Mouse (Mus musculus) lung, embryonic 16.5 days (tissue): Measurements from ENCODE around the gene 4930568D16Rik. TPM values are rescaled to one million over a fixed set of nuclear protein-coding genes. Genes with fewer than 3 reads are reported as not detected.

Experiments used
- ATAC-seq: fragments of 200-750 bp; cut with Nextera tagmentation; 2 replicates; pipeline ENCODE4 v1.8.0; 2017; ENCODE audit warnings: low read depth, mild to moderate bottlenecking, moderate library complexity
- H3K27ac ChIP-seq: fragments of 300-500 bp; sonication (generic); 2 replicates; pipeline ENCODE4 v1.5.1; 2014; ENCODE audit warnings: mild to moderate bottlenecking, control low read depth, low read length
- H3K27me3 ChIP-seq: fragments of 300-500 bp; sonication (generic); 2 replicates; pipeline ENCODE4 v1.6.1; 2014; ENCODE audit warnings: low read depth, low read length, mixed read lengths; ENCODE audit not compliant: control insufficient read depth, insufficient read depth
- H3K36me3 ChIP-seq: fragments of 300-500 bp; sonication (generic); 2 replicates; pipeline ENCODE4 v1.6.1; 2014; ENCODE audit warnings: low read length; ENCODE audit not compliant: control insufficient read depth, insufficient read depth
- H3K4me1 ChIP-seq: fragments of 300-500 bp; sonication (generic); replicated peaks from 2 replicates; pipeline ENCODE4 v1.6.1; 2014; ENCODE audit warnings: low read length, mixed read lengths; ENCODE audit not compliant: control insufficient read depth, insufficient read depth
- H3K4me2 ChIP-seq: fragments of 300-500 bp; sonication (generic); 2 replicates; pipeline ENCODE4 v1.6.1; 2014; ENCODE audit warnings: low read depth, low read length, control low read depth
- H3K4me3 ChIP-seq: fragments of 300-500 bp; sonication (generic); 2 replicates; pipeline ENCODE4 v1.5.1; 2014; ENCODE audit warnings: mild to moderate bottlenecking, low read length, control low read depth
- H3K9ac ChIP-seq: fragments of 300-500 bp; sonication (generic); 2 replicates; pipeline ENCODE4 v1.6.1; 2014; ENCODE audit warnings: low read length, control low read depth
- H3K9me3 ChIP-seq: fragments of 300-500 bp; sonication (generic); 2 replicates; pipeline ENCODE4 v1.6.1; 2016; ENCODE audit warnings: low read length; ENCODE audit not compliant: control insufficient read depth
- WGBS: fragments of 180-500 bp; shearing (Covaris S2); extraction: QIAGEN DNeasy Blood & Tissue Kit; methylation state at CpG from one replicate; pipeline ENCODE4 v1.1.7; 2014; 5-methylcytosine and 5-hydroxymethylcytosine counted together
- polyA plus RNA-seq: library from polyadenylated mRNA; unstranded; fragments of >200 nt; fragmentation: Nextera tagmentation; extraction: Ambion mirVana; gene quantifications from 2 replicates; pipeline ENCODE4 v1.2.1, GENCODE M21; 2015

Gene 4930568D16Rik
- polyA plus RNA-seq, result not detected in 2 replicates

DNA sequence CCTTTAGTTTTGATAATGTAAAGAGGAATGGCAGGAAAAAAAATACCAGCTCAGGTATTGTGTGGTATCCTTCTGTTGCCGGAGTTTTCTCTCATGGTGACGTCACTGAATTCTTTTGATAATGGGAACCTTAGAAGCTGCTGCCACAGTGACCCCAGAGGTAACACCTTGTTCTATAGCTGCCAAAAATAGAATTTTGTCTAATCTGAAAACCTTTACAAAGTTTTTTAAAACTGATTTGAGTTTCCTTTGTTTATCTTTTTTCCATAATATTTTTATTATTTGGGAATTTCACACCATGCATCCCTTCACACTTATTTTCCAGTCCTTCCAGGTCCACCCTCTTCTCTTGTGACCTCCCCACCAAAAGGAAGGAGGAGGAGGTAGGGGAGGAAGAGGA is at the start of gene 4930568D16Rik:
TSS of gene 4930568D16Rik (minus strand) at position 101 of the 400 bp plus-strand sequence.
- H3K27ac ChIP-seq, result no peak within 1 kb of the TSS
- no peak within 1 kb of the TSS for H3K4me3 ChIP-seq
- H3K4me2 ChIP-seq, result no peak within 1 kb of the TSS
- H3K4me1 ChIP-seq, result no peaks in the 10 kb centered on the region
- no peak for ATAC-seq
- H3K9ac ChIP-seq, result no peak within 1 kb of the TSS
- no peaks in the 10 kb centered on the region for H3K27me3 ChIP-seq
- peaks cover 2% of the 10 kb centered on the region; the same call in 1 of the 2 replicates for H3K9me3 ChIP-seq
- WGBS, result 47% methylated on average over 2 of the region's 2 CpGs
- no peaks in the 10 kb centered on the region for H3K36me3 ChIP-seq

DNA sequence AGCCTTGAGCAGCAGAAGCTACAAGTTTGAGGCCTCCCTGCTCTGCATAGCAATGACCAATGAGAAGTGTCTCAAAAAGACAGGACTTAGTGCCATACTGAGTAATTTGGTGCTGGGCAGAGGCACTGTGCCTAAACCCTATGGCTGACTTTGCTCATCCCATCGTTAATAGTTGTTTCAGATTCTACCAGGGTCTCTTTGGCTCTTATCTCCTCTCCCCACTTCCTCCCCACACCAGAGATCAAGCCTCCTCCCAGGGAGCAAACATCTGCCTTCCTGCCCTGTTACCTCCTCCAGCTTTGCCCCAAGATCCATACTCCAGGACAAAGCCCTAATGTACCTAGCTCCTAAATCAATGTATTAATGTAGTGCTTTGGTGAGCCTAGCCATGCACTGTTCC is 49.7 kb upstream of the 4930568D16Rik start:
- Histone ChIP-seq H3K4me1 (peaks cover 7% of the 10 kb centered on the region), H3K36me3 (peaks cover 14% of the 10 kb centered on the region), H3K9ac (no peak overlapping the region), H3K27ac (no peak overlapping the region), H3K9me3 (peaks cover 7% of the 10 kb centered on the region), H3K4me3 (no peak overlapping the region), H3K27me3 (no peaks in the 10 kb centered on the region), H3K4me2 (no peak overlapping the region)
- WGBS, result 65% methylated on average over 1 of the region's 1 CpGs
- ATAC-seq, result no peak

DNA sequence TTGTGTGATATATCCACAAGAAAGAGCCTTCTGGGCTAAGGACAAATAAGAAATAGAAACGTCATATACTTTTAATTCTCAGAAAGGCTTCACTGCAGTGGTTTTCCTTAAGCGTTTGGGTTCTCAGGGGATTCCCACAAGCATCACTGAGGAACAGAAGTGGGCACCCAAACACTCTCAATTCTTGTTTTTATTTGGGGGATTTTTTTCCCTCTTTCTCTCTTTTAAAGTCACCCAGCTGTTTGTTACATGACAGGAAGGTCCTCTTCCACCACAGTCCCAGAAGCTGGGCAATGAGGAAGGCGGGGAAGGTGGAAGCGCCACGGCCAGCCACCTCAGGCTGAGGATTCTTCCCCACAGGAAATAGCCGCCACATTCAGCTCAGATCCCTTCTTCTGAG is 48.9 kb upstream of the 4930568D16Rik start:
- Histone ChIP-seq H3K27ac (no peak overlapping the region), H3K36me3 (peaks cover 14% of the 10 kb centered on the region), H3K9me3 (peaks cover 7% of the 10 kb centered on the region), H3K4me1 (peaks cover 7% of the 10 kb centered on the region), H3K4me2 (no peak overlapping the region), H3K9ac (no peak overlapping the region), H3K4me3 (no peak overlapping the region), H3K27me3 (no peaks in the 10 kb centered on the region)
- 66% methylated on average over 6 of the region's 6 CpGs for WGBS
- no peak for ATAC-seq

DNA sequence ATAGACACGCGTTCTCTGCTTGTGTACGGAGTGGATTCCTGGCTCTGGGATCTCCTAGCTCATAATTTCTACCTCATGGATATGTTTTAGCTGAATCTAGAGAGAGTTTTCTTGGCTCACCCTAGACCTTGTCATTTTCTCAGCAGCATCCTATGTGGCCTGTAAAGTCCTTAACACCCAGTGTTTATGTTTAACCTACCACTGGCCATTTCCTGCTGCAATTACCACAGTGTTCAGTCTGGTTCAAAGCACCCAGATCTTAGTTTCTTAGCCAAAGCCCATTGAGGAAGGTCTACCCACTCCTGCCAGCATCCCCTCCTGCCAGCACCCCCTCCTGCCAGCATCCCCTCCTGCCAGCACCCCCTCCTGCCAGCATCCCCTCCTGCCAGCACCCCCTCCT is 45.3 kb upstream of the 4930568D16Rik start:
- no peak overlapping the region for H3K27ac ChIP-seq
- no peaks in the 10 kb centered on the region for H3K36me3 ChIP-seq

DNA sequence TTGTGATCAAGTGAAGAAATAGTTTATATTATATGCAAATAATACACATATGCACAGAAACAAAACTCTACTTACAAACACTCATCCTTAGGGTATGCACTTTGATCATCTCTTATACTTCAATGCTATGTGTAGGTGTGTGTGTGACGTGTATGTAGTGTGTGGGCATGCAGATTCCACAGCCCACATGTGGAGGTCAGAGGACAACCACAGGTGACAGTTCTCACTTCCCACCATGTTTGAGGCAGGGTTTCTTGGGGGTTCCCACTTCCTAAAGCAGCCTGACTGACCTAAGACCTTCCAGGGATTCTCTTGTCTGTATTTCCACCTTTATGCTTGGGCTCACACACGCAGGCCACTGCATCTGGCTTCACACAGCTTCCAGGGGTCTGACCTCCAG is 44.7 kb upstream of the 4930568D16Rik start:
- no peak for ATAC-seq
- Histone ChIP-seq H3K27me3 (no peaks in the 10 kb centered on the region), H3K4me3 (no peak overlapping the region), H3K27ac (no peak overlapping the region), H3K36me3 (no peaks in the 10 kb centered on the region), H3K4me1 (peaks cover 7% of the 10 kb centered on the region), H3K9me3 (no peaks in the 10 kb centered on the region), H3K9ac (no peak overlapping the region), H3K4me2 (no peak overlapping the region)
- 77% methylated on average over 2 of the region's 2 CpGs for WGBS

More for the DNA sequence above, 45.3 kb upstream of the 4930568D16Rik start:
- WGBS, result 89% methylated on average over 3 of the region's 3 CpGs
- ATAC-seq, result no peak
- no peak overlapping the region for H3K4me2 ChIP-seq
- no peak overlapping the region for H3K4me3 ChIP-seq
- no peak overlapping the region for H3K9ac ChIP-seq
- peaks cover 7% of the 10 kb centered on the region for H3K4me1 ChIP-seq
- H3K9me3 ChIP-seq, result no peaks in the 10 kb centered on the region
- H3K27me3 ChIP-seq, result no peaks in the 10 kb centered on the region

DNA sequence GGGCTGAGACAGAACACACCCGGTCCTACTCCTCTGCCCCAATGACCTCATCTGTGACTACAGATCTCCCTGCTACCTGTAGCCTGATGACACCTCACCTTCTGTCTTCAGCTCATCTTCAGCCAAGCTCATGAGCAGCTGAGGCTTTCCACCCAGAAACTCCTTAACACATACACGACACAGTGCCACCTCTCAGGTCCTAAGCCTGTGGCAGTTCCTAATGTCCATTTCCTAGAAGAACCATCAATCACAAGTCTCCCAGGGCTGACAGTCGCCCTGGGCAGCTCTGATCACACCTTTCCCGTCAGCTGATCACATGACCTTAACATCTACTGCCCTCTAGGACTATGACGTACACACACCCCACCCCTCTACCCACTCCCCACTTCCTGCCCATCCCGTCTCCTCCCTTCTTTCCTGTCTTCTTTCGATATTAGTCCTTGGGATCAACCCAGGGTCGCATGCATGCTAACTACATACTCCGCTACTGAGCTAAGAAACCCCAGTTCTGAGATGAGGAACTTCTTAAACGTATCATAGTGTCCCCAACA is 44.2 kb upstream of the 4930568D16Rik start:
- H3K4me2 ChIP-seq, result no peak overlapping the region
- 47% methylated on average over 10 of the region's 10 CpGs for WGBS
- H3K27ac ChIP-seq, result no peak overlapping the region
- H3K9me3 ChIP-seq, result no peaks in the 10 kb centered on the region
- no peak overlapping the region for H3K9ac ChIP-seq
- H3K27me3 ChIP-seq, result no peaks in the 10 kb centered on the region
- H3K4me3 ChIP-seq, result no peak overlapping the region
- no peaks in the 10 kb centered on the region for H3K36me3 ChIP-seq
- peaks cover 7% of the 10 kb centered on the region for H3K4me1 ChIP-seq
- no peak for ATAC-seq

DNA sequence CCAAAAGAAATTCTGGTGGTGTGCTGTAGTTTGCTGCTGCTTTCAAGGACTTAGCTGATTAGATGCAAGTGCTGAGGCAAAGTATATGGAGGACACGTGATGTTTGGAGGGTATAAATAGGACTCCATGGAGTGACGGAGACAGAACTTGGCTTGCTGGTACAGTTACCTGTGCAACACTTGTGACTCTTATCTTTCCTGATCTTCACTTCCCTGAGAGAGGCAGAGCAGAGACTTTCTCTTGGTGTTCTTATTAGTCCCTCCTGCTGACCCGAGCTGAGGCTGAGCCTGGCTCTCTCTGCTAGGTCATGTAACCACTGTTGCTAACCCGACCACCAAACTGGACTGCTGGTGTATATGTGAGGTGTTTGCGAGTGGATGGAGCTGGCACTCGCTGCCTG is 41.9 kb upstream of the 4930568D16Rik start:
- no peak overlapping the region for H3K4me3 ChIP-seq
- no peaks in the 10 kb centered on the region for H3K27me3 ChIP-seq
- H3K9me3 ChIP-seq, result no peaks in the 10 kb centered on the region
- H3K4me1 ChIP-seq, result peaks cover 7% of the 10 kb centered on the region
- H3K36me3 ChIP-seq, result 0 out of 2 replicates have a peak, but pooled peaks cover 2% of the 10 kb centered on the region
- no peak for ATAC-seq
- 77% methylated on average over 6 of the region's 6 CpGs for WGBS
- no peak overlapping the region for H3K4me2 ChIP-seq
- H3K27ac ChIP-seq, result no peak overlapping the region
- H3K9ac ChIP-seq, result no peak overlapping the region

DNA sequence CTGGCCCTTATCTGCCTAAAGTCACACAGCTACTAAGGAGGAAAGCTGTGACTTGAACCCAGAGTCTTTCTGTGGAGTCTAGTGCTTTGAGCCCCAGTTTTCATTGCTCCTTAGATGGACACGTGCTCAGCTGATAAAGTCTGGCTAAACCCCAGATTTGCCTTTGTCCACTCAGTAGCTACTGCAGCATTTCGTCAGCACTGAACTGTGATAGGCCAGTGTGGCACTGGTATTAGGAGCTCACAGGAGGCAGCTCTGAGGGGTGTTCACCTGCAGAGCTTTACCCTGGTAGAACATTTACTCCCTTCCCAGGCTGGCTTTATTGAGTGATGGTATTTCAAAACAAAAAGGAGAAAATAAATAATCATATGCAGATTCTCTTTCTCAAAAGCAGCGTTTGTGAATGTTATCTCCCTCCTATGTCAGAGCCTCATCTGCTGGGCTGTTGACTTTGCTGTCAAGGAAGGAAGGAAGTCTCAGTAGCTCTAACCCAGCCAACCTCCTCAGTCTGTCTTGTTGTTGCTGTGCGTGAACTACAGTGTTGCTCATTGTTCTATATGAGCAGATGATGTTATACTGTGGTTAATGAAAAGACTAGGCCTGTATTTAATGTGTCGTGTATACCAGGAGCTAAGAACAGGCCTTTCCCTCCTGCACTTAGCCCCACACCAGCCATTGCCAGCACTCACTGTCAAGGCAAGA is 41.0 kb upstream of the 4930568D16Rik start:
- peaks cover 4% of the 10 kb centered on the region; the same call in 1 of the 2 replicates for H3K4me1 ChIP-seq
- WGBS, result 54% methylated on average over 5 of the region's 5 CpGs

DNA sequence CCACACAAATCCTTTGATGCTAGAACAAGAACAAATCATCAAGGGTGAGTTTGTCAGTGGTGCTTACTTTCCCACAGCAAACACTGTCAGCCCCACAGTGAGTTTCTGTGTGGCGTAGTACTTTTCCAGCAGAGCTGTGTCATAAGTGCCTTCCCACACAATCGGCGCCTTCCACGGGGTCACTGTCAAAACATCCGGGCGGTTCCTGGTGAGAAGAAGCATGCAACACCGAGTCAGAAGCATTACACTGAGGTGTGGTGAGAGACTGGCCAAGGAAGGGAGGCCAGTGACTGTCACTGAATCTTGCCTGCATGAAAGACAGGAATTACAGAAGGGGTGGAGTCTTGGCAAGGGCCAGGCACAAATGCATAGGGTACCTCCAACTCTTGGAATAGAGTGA is 40.3 kb upstream of the 4930568D16Rik start:
- Histone ChIP-seq H3K9me3 (no peaks in the 10 kb centered on the region), H3K36me3 (peaks cover 2% of the 10 kb centered on the region; the same call in 1 of the 2 replicates), H3K9ac (no peak overlapping the region), H3K27me3 (no peaks in the 10 kb centered on the region), H3K4me3 (no peak overlapping the region), H3K4me2 (no peak overlapping the region), H3K27ac (no peak overlapping the region), H3K4me1 (no peaks in the 10 kb centered on the region)
- 37% methylated on average over 7 of the region's 7 CpGs for WGBS
- ATAC-seq, result no peak

More for the DNA sequence above, 41.0 kb upstream of the 4930568D16Rik start:
- ATAC-seq, result no peak
- Histone ChIP-seq H3K4me3 (no peak overlapping the region), H3K27ac (no peak overlapping the region), H3K9ac (no peak overlapping the region), H3K9me3 (no peaks in the 10 kb centered on the region), H3K36me3 (peaks cover 2% of the 10 kb centered on the region; the same call in 1 of the 2 replicates), H3K27me3 (no peaks in the 10 kb centered on the region), H3K4me2 (no peak overlapping the region)
